Mouse (Mus musculus): ENCODE measurements around the gene Tnfrsf13c.

The Tnfrsf13c gene

DNA sequence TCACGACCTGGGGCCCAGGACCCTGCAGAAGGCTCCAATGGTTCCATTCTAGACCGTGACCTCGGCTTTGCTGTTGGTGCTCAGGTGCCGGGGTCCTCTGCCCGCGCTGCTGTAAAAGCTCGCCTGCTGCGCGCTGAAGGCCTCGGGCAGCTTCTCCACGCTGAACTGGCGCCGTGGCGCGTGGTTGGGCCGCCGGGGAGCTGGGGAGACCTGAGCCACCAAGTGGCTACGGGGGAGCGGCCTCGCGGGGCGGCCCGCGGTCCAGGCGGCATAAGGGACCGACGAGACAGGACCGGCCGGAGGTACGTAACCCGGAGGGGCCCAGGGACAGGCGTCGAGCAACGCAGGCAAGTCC, 17.1 kb downstream of the Tnfrsf13c start:
- DNase-seq: no peak

GRCm38 (mm10) chr15:82206365-82207104, 17.6 kb downstream of the Tnfrsf13c start:
- DNase-seq: no peak

DNA sequence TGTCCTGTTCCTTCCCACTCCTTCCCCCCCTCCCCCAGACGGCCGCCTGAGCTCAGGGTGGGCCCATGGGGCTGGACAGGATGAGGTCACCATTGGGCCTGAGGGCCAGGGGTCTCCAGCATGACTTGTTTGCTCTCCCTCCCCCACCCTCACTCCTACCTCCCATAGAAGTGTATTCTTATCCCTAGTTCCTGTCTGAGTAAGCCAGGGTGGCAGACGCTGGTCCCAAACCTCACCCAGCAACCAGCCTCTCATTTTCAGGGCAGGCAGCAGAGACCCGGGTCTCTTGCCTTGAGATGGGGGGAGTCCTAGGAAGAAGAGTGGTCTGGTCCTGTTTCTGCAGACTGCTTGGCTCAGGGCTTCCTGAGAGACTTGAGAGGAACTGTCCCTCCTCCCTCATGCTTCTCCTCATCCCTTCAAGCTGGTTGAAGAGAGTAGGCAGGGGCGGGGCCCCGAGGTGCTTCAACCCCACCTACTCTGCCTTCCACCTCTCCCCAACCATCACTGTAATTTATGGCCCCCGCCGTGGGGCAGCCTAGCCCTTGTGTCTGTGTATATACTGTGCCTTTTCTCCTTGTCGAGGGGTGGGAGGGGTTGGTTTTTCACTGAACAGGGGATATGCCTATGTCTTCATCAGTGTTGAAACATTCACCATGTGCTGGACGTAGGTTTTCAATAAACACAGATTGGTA, 19.3 kb downstream of the Tnfrsf13c start:
- DNase-seq: no peak

GRCm38 (mm10) chr15:82203611-82204351, 20.4 kb downstream of the Tnfrsf13c start:
- DNase-seq: no peak

GRCm38 (mm10) chr15:82203090-82203489, 21.1 kb downstream of the Tnfrsf13c start:
- DNase-seq: no peak

- DNase-seq: no peak
These were observed 22.1 kb downstream of the Tnfrsf13c start for GRCm38 (mm10) chr15:82202086-82202485.

GRCm38 (mm10) chr15:82199546-82199945, 24.6 kb downstream of the Tnfrsf13c start:
- DNase-seq: no peak

GRCm38 (mm10) chr15:82198342-82198741, 25.8 kb downstream of the Tnfrsf13c start:
- DNase-seq: no peak

DNA sequence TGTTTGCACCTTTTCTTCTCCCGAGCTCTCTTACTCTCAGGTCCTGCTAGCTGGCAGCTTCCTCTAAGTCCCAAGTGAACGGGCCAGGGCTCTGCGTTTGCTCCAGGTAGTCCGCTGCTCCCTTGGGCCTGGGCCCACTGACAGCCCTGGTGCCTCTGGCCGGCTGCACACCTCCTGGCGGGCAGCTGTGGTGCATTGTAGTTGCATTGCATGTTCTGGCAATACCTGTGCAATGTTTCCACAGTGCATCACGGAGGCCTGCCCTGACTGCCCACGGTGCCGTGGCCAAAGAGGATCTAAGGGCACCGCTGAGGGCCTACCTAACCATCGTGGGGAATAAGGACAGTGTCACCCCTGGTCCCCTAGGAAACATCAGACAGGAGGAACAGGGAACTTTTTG, 26.2 kb downstream of the Tnfrsf13c start:
- no peak for DNase-seq

DNA sequence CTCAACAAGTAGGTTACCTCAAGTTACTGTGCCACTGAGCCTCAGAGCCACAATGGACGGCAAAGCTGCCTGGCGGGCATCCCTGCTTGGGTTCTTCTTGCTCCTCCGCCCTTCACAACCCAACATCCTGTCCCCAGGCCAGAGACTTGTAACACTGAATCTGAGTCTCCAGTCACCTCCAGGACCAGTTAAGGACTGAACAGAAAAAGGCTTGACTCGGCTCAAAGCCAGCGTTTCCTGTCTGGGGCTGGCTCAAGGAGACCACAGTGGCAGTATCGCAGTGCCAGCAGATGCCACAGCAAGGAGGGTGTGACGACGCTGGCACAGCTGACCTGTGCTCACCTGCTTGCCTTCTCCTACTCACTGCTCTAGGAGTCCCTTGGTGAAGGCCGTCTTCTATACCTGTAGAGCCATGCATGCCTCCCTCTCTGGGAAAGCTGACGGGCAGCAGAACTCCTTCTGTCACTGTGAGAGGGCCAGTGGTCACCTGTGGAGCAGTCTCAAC, 26.9 kb downstream of the Tnfrsf13c start:
- DNase-seq: no peak

GRCm38 (mm10) chr15:82196300-82196699, 27.9 kb downstream of the Tnfrsf13c start:
- no peak for DNase-seq

DNA sequence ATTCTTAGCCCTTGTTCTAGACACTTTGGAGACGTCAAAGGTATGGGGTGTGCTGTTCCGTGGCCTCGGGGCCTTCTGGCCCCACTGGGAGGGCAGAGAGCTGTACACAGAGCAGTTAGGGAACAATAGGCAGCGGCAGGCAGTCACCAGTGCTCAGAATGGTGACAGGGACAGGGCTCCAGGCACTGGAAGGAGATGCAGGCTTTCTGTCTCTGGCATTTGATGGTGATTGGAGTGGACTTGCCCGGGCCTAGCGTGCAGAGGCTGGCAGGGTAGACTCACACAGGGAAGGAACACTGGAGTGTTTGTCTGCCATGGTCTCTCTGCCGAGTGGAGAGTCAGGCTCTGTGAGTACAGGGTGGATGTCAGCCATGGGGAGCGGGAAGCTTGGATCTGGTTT, 31.6 kb downstream of the Tnfrsf13c start:
- no peak for DNase-seq

GRCm38 (mm10) chr15:82188481-82189240, 35.5 kb downstream of the Tnfrsf13c start:
- DNase-seq: peak; percentile 83

DNA sequence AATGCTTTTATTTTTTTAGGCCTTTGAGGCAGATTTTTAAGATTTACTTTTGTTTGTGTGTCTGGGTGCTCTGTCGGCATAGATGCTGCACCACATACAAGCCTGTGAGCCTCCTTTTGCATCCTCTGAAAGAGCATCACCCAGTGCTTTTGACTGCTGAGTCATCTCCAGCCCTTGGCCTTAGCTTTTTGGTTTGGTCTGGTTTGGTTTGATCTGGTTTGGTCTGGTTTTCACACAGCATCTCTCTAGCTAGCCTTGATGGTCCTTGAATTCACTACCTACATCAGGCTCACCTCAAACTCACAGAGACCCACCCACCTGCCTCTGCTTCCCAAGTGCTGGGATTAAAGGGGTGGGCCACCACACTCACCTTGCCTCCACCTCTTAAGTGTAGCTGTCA, 36.2 kb downstream of the Tnfrsf13c start:
- no peak for DNase-seq

DNA sequence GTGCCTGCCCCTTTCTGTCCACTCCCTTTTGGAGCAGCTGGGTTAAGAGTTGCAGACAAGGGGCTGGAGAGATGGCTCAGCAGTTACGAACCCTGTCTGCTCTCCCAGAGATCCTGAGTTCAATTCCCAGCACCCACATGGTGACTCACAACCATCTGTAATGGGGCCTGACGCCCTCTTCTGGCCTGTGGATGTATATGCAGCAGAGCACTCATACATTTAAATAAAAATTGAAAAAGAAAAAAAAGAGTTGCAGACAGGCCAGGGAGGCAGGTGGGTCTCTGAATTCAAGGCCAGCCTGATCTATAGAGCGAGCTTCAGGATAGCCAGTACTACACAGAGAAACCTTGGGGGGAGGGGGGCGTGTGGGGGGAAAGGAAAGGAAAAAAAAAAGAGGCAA, 36.8 kb downstream of the Tnfrsf13c start:
- peak; percentile 8 for DNase-seq

GRCm38 (mm10) chr15:82186931-82187330, 37.2 kb downstream of the Tnfrsf13c start:
- DNase-seq: peak; percentile 16

DNA sequence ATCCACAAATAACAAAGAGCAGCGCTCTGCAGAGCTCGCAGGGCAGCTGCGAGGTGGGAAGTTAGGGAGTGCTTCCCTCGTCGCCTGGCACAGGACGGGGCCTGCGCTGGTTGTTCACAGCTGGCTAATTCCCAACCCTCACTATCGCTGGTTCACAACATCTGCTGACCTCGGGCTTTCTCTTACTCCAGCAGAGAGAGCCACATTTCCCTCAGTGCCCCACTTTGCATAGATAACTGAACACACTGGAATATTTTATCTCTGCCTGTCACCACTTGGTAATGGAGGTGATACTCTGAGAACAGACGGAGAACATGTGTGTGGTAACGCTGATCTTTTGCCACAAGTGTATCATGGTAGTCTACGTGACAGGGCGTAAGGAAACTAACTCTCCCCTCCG, 38.0 kb downstream of the Tnfrsf13c start:
- DNase-seq: no peak

GRCm38 (mm10) chr15:82185062-82185783, 38.9 kb downstream of the Tnfrsf13c start:
- no peak for DNase-seq

DNA sequence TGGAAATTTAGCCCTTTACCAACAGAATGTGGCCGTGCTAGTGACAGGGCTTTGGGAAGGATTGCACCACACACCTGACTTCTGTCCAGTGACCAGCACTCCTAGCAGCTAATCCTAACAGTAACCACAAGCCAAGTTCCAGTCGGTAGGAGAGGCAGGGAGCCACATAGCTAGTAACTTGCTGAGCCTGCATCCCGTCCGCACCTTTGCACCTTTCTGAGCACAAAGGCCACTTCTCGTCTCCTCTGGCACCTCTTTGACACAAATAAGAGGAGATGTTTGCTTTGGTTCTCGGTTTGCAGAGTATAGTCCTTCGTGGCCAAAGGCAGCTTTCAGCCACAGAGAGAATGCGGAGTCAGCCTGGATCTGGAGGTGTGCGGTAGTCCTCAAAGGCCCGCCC, 39.5 kb downstream of the Tnfrsf13c start:
- DNase-seq: no peak

- DNase-seq: no peak
These were observed 40.0 kb downstream of the Tnfrsf13c start for GRCm38 (mm10) chr15:82184183-82184582.

DNA sequence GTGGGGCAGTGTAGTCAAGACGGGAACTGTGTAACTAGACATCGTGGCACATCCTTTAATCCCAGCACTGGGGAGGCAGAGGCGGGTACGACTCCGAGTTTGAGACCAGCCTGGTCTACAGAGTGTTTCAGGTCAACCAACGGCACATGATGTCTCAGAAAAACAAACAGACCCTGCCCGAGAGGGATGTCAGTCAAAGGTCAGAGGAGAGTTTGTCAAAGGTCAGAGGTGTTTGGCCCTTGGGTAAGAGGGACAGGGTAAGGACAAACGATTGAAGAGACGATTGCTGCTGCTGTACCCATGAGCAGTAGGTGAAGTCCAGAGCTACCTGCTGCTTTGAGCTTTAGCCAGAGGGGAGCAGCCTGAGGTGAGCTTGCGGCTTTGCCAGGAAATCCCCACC, 40.6 kb downstream of the Tnfrsf13c start:
- DNase-seq: no peak

GRCm38 (mm10) chr15:82182311-82182710, 41.9 kb downstream of the Tnfrsf13c start:
- no peak for DNase-seq
